Mouse (Mus musculus) limb, embryonic 13.5 days (tissue): ENCODE results near the gene Hivep3. TPM values are rescaled to one million over a fixed set of nuclear protein-coding genes. Genes with fewer than 3 reads are reported as not detected.

Experiments used
- ATAC-seq: fragments of 200-750 bp; cut with Nextera tagmentation; 2 replicates; pipeline ENCODE4 v1.8.0; 2017; ENCODE audit warnings: low read depth, moderate number of reproducible peaks, moderate TSS enrichment; ENCODE audit not compliant: low FRiP score
- H3K27ac ChIP-seq: fragments of 300-500 bp; sonication (generic); 2 replicates; pipeline ENCODE4 v1.5.1; 2015; ENCODE audit warnings: inconsistent platforms, mild to moderate bottlenecking, moderate library complexity
- H3K27me3 ChIP-seq: fragments of 300-500 bp; sonication (generic); 2 replicates; pipeline ENCODE4 v1.6.1; 2015; ENCODE audit warnings: mild to moderate bottlenecking, inconsistent platforms
- H3K36me3 ChIP-seq: fragments of 300-500 bp; sonication (generic); 2 replicates; pipeline ENCODE4 v1.6.1; 2015; ENCODE audit warnings: inconsistent platforms, mild to moderate bottlenecking, moderate library complexity
- H3K4me1 ChIP-seq: fragments of 300-500 bp; sonication (generic); 2 replicates; pipeline ENCODE4 v1.6.1; 2015; ENCODE audit warnings: inconsistent platforms
- H3K4me2 ChIP-seq: fragments of 300-500 bp; sonication (generic); replicated peaks from 2 replicates; pipeline ENCODE4 v1.6.1; 2015; ENCODE audit warnings: inconsistent platforms, mild to moderate bottlenecking, moderate library complexity
- H3K4me3 ChIP-seq: fragments of 300-500 bp; sonication (generic); 2 replicates; pipeline ENCODE4 v1.5.1; 2015; ENCODE audit warnings: moderate library complexity, mild to moderate bottlenecking, inconsistent platforms
- H3K9ac ChIP-seq: fragments of 300-500 bp; sonication (generic); 2 replicates; pipeline ENCODE4 v1.6.1; 2015; ENCODE audit warnings: mild to moderate bottlenecking, inconsistent platforms
- H3K9me3 ChIP-seq: fragments of 300-500 bp; sonication (generic); 2 replicates; pipeline ENCODE4 v1.6.1; 2016; ENCODE audit warnings: inconsistent platforms
- WGBS: fragments of 180-500 bp; shearing (Covaris S2); methylation state at CpG from one replicate; pipeline ENCODE4 v1.1.7; 2015; 5-methylcytosine and 5-hydroxymethylcytosine counted together
- polyA plus RNA-seq: library from polyadenylated mRNA; unstranded; fragments of >200 nt; fragmentation: Nextera tagmentation; extraction: Ambion mirVana; gene quantifications from 2 replicates; pipeline ENCODE4 v1.2.1, GENCODE M21; 2015

Hivep3 gene
- polyA plus RNA-seq, result 2.1 and 2.4 TPM in 2 replicates

GRCm38 (mm10) chr4:119733184-119733880 is at the start of gene Hivep3:
Gene Hivep3 (plus strand): TSS chr4:119733784.
- Histone ChIP-seq H3K4me3 (peak within 1 kb of the TSS; percentile 79), H3K27ac (no peak within 1 kb of the TSS), H3K9me3 (no peaks in the 10 kb centered on the region), H3K4me2 (peak within 1 kb of the TSS; percentile 100), H3K36me3 (no peaks in the 10 kb centered on the region), H3K9ac (peak within 1 kb of the TSS; percentile 68), H3K27me3 (peaks cover 33% of the 10 kb centered on the region), H3K4me1 (0 out of 2 replicates have a peak, but pooled peaks cover 9% of the 10 kb centered on the region)
- under 1% methylated on average over 41 of the region's 47 CpGs for WGBS
- peak; percentile 97 for ATAC-seq

GRCm38 (mm10) chr4:119685746-119686145 is 47.8 kb upstream of the Hivep3 start:
- Histone ChIP-seq H3K27me3 (no peaks in the 10 kb centered on the region), H3K4me3 (no peak overlapping the region)
- WGBS, result 91% methylated on average over 2 of the region's 2 CpGs

GRCm38 (mm10) chr4:119698339-119698738 is 35.2 kb upstream of the Hivep3 start:
- Histone ChIP-seq H3K4me3 (no peak overlapping the region), H3K27me3 (no peaks in the 10 kb centered on the region), H3K9ac (no peak overlapping the region), H3K4me2 (no peak overlapping the region), H3K9me3 (no peaks in the 10 kb centered on the region), H3K27ac (no peak overlapping the region), H3K4me1 (no peaks in the 10 kb centered on the region), H3K36me3 (no peaks in the 10 kb centered on the region)
- WGBS, result 33% methylated on average over 2 of the region's 2 CpGs
- ATAC-seq, result no peak

More at GRCm38 (mm10) chr4:119685746-119686145, 47.8 kb upstream of the Hivep3 start:
- no peak overlapping the region for H3K4me2 ChIP-seq
- no peak overlapping the region for H3K27ac ChIP-seq
- no peaks in the 10 kb centered on the region for H3K36me3 ChIP-seq
- no peak overlapping the region for H3K9ac ChIP-seq
- no peaks in the 10 kb centered on the region for H3K4me1 ChIP-seq
- H3K9me3 ChIP-seq, result no peaks in the 10 kb centered on the region
- ATAC-seq, result no peak

GRCm38 (mm10) chr4:119701269-119701954 is 32.2 kb upstream of the Hivep3 start:
- no peak for ATAC-seq
- no peaks in the 10 kb centered on the region for H3K27me3 ChIP-seq
- 85% methylated on average over 11 of the region's 11 CpGs for WGBS

GRCm38 (mm10) chr4:119703965-119704364 is 29.6 kb upstream of the Hivep3 start:
- WGBS, result 85% methylated on average over 8 of the region's 8 CpGs
- no peaks in the 10 kb centered on the region for H3K36me3 ChIP-seq
- H3K4me2 ChIP-seq, result no peak overlapping the region
- H3K9me3 ChIP-seq, result no peaks in the 10 kb centered on the region
- no peaks in the 10 kb centered on the region for H3K27me3 ChIP-seq
- no peak overlapping the region for H3K4me3 ChIP-seq
- H3K4me1 ChIP-seq, result peaks cover 7% of the 10 kb centered on the region
- H3K27ac ChIP-seq, result no peak overlapping the region
- no peak for ATAC-seq
- H3K9ac ChIP-seq, result no peak overlapping the region

More at GRCm38 (mm10) chr4:119701269-119701954, 32.2 kb upstream of the Hivep3 start:
- Histone ChIP-seq H3K4me1 (no peaks in the 10 kb centered on the region), H3K9me3 (no peaks in the 10 kb centered on the region), H3K9ac (no peak overlapping the region), H3K27ac (no peak overlapping the region), H3K4me3 (no peak overlapping the region), H3K36me3 (no peaks in the 10 kb centered on the region), H3K4me2 (no peak overlapping the region)

GRCm38 (mm10) chr4:119707326-119707725 is 26.3 kb upstream of the Hivep3 start:
- WGBS, result 48% methylated on average over 5 of the region's 5 CpGs
- Histone ChIP-seq H3K9me3 (no peaks in the 10 kb centered on the region), H3K9ac (no peak overlapping the region), H3K4me2 (no peak overlapping the region), H3K36me3 (no peaks in the 10 kb centered on the region), H3K27me3 (no peaks in the 10 kb centered on the region), H3K4me3 (no peak overlapping the region), H3K27ac (no peak overlapping the region), H3K4me1 (peaks cover 7% of the 10 kb centered on the region)
- ATAC-seq, result no peak

GRCm38 (mm10) chr4:119707751-119708150 is 25.8 kb upstream of the Hivep3 start:
- Histone ChIP-seq H3K9ac (no peak overlapping the region), H3K4me1 (peaks cover 7% of the 10 kb centered on the region), H3K9me3 (no peaks in the 10 kb centered on the region), H3K4me3 (no peak overlapping the region), H3K4me2 (no peak overlapping the region), H3K36me3 (no peaks in the 10 kb centered on the region), H3K27ac (no peak overlapping the region), H3K27me3 (no peaks in the 10 kb centered on the region)
- ATAC-seq, result no peak
- WGBS, result 11% methylated on average over 3 of the region's 3 CpGs

GRCm38 (mm10) chr4:119710208-119710607 is 23.4 kb upstream of the Hivep3 start:
- Histone ChIP-seq H3K9ac (no peak overlapping the region), H3K27ac (no peak overlapping the region), H3K27me3 (no peaks in the 10 kb centered on the region), H3K36me3 (no peaks in the 10 kb centered on the region), H3K4me3 (no peak overlapping the region), H3K9me3 (no peaks in the 10 kb centered on the region), H3K4me1 (peaks cover 7% of the 10 kb centered on the region), H3K4me2 (no peak overlapping the region)
- WGBS, result 71% methylated on average over 4 of the region's 4 CpGs
- no peak for ATAC-seq

GRCm38 (mm10) chr4:119717443-119717842 is 16.1 kb upstream of the Hivep3 start:
- H3K27me3 ChIP-seq, result no peaks in the 10 kb centered on the region
- WGBS, result 71% methylated on average over 11 of the region's 11 CpGs
- H3K4me1 ChIP-seq, result no peaks in the 10 kb centered on the region
- no peak for ATAC-seq
- no peaks in the 10 kb centered on the region for H3K36me3 ChIP-seq
- no peak overlapping the region for H3K27ac ChIP-seq
- no peaks in the 10 kb centered on the region for H3K9me3 ChIP-seq
- no peak overlapping the region for H3K4me3 ChIP-seq
- H3K9ac ChIP-seq, result no peak overlapping the region
- no peak overlapping the region for H3K4me2 ChIP-seq

- WGBS, result 75% methylated on average over 3 of the region's 3 CpGs
- Histone ChIP-seq H3K27me3 (peaks cover 5% of the 10 kb centered on the region; the same call in 1 of the 2 replicates), H3K9me3 (no peaks in the 10 kb centered on the region), H3K27ac (no peak overlapping the region), H3K4me3 (no peak overlapping the region), H3K9ac (no peak overlapping the region), H3K4me2 (no peak overlapping the region), H3K36me3 (no peaks in the 10 kb centered on the region), H3K4me1 (no peaks in the 10 kb centered on the region)
- no peak for ATAC-seq
Measured at GRCm38 (mm10) chr4:119721531-119721930, 12.1 kb upstream of the Hivep3 start.

- WGBS, result 38% methylated on average over 5 of the region's 5 CpGs
- Histone ChIP-seq H3K9me3 (no peaks in the 10 kb centered on the region), H3K27me3 (peaks cover 9% of the 10 kb centered on the region; the same call in 1 of the 2 replicates), H3K27ac (no peak overlapping the region), H3K4me2 (no peak overlapping the region), H3K4me1 (no peaks in the 10 kb centered on the region), H3K9ac (no peak overlapping the region), H3K4me3 (no peak overlapping the region), H3K36me3 (no peaks in the 10 kb centered on the region)
- no peak for ATAC-seq
Measured at GRCm38 (mm10) chr4:119726074-119726473, 7.5 kb upstream of the Hivep3 start.

- Histone ChIP-seq H3K4me2 (no peak overlapping the region), H3K4me3 (no peak overlapping the region), H3K9ac (no peak overlapping the region), H3K36me3 (no peaks in the 10 kb centered on the region), H3K27ac (no peak overlapping the region), H3K4me1 (no peaks in the 10 kb centered on the region), H3K27me3 (peaks cover 12% of the 10 kb centered on the region; the same call in 1 of the 2 replicates), H3K9me3 (no peaks in the 10 kb centered on the region)
- no peak for ATAC-seq
- 70% methylated on average over 2 of the region's 2 CpGs for WGBS
Measured at GRCm38 (mm10) chr4:119727871-119728270, 5.7 kb upstream of the Hivep3 start.
